Mouse (Mus musculus) CH12.LX (cell line): ENCODE results near the gene Cd248.

Experiments
- KAT2A ChIP-seq: IDR thresholded peaks from 2 replicates; pipeline ENCODE4 v1.6.1; 2012; ENCODE audit warnings: low read length, improper control_type of control experiment, inconsistent platforms; ENCODE audit not compliant: insufficient replicate concordance
- MAFK ChIP-seq: IDR thresholded peaks from 2 replicates; pipeline ENCODE4 v1.6.1; 2011; ENCODE audit warnings: low read length, improper control_type of control experiment; ENCODE audit not compliant: insufficient replicate concordance
- POLR2A ChIP-seq: IDR thresholded peaks from 2 replicates; pipeline ENCODE4 v1.6.1; 2011; ENCODE audit warnings: low read depth, mild to moderate bottlenecking, improper control_type of control experiment, low read length
- ZKSCAN1 ChIP-seq: IDR thresholded peaks from 2 replicates; pipeline ENCODE4 v1.6.1; 2012; ENCODE audit warnings: low read depth, inconsistent platforms, low read length, improper control_type of control experiment, borderline replicate concordance

DNA sequence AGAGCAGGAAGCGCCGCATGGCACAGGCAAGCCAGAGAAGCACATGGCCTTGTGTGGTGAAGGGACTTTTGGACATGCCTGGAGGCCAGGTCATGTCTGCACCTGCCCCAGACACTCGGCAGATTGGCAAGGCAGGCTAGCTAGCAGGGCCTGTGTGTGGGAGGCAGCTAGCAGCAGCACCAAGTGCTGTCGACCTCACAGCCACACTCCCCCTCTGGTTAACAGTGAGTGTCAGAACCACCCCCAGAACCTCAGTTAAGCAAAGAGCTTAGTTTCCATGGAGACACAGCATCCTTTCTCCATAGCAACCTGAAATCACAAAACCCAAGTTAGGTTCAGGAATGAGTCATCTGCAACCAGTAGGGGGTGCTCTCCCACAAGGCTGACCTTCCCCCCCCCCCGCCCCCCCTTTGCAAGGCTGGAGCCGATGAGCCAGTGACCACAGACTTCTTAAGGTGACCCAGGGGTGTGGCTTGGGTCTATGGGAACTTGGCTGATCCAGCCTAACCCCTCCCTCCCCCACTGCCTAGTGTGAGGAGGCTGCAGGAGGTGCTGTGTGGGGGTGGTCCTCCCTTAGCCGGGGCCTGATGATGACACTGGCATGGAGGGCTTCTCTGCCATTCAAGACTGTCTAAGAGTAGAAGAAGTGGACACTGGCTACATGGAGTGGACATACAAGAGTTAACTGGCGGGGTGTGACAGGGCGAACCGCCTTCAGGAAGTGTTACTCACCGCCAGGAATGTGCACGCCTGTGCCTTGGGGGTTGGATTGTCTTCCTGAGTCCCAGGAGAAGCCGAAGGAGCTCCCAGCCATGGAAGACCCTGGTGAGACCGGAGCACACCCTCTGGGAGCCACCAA lies 17.6 kb upstream of the Cd248 start, which contains the start of gene Rin1:
- TF ChIP-seq KAT2A (no peak), MAFK (no peak), POLR2A (no peak), ZKSCAN1 (no peak)
